Mouse (Mus musculus) forebrain, postnatal 0 days (tissue): Measurements from ENCODE around the gene Pla2g7. TPM values are rescaled to one million over a fixed set of nuclear protein-coding genes. Genes with fewer than 3 reads are reported as not detected.

Experiments used
- ATAC-seq: fragments of 200-750 bp; cut with Nextera tagmentation; 2 replicates; pipeline ENCODE4 v1.8.0; 2017; ENCODE audit warnings: mild to moderate bottlenecking, moderate library complexity
- DNase-seq: peaks from one replicate; pipeline ENCODE4 v3.0.0-alpha.2; 2015
- H3K27ac ChIP-seq: fragments of 300-500 bp; sonication (generic); 2 replicates; pipeline ENCODE4 v1.5.1; 2014; ENCODE audit warnings: low read depth, mild to moderate bottlenecking, antibody characterized with exemption, low read length, moderate library complexity, mixed read lengths
- H3K27me3 ChIP-seq: fragments of 300-500 bp; sonication (generic); 2 replicates; pipeline ENCODE4 v1.6.1; 2014; ENCODE audit warnings: mild to moderate bottlenecking, low read length, mixed read lengths; ENCODE audit not compliant: insufficient read depth
- H3K36me3 ChIP-seq: fragments of 300-500 bp; sonication (generic); 2 replicates; pipeline ENCODE4 v1.6.1; 2014; ENCODE audit warnings: mild to moderate bottlenecking, moderate library complexity; ENCODE audit not compliant: insufficient read depth
- H3K4me1 ChIP-seq: fragments of 300-500 bp; sonication (generic); 2 replicates; pipeline ENCODE4 v1.6.1; 2014; ENCODE audit warnings: antibody characterized with exemption; ENCODE audit not compliant: insufficient read depth
- H3K4me2 ChIP-seq: fragments of 300-500 bp; sonication (generic); 2 replicates; pipeline ENCODE4 v1.6.1; 2014; ENCODE audit warnings: low read depth, mild to moderate bottlenecking, moderate library complexity
- H3K4me3 ChIP-seq: fragments of 300-500 bp; sonication (generic); 2 replicates; pipeline ENCODE4 v1.5.1; 2014; ENCODE audit warnings: low read depth, low read length, mixed read lengths
- H3K9ac ChIP-seq: fragments of 300-500 bp; sonication (generic); 2 replicates; pipeline ENCODE4 v1.6.1; 2014; ENCODE audit warnings: mild to moderate bottlenecking
- H3K9me3 ChIP-seq: fragments of 300-500 bp; sonication (generic); 2 replicates; pipeline ENCODE4 v1.6.1; 2016; ENCODE audit warnings: low read length
- CTCF ChIP-seq: sonication (generic); IDR thresholded peaks from 2 replicates; pipeline ENCODE4 v1.5.1; 2016; ENCODE audit warnings: antibody characterized with exemption, control low read depth, low read depth
- WGBS: fragments of 180-500 bp; shearing (Covaris S2); extraction: QIAGEN DNeasy Blood & Tissue Kit; methylation state at CpG from one replicate; pipeline ENCODE4 v1.1.7; 2014; 5-methylcytosine and 5-hydroxymethylcytosine counted together
- polyA plus RNA-seq: library from polyadenylated mRNA; unstranded; fragments of >200 nt; fragmentation: Nextera tagmentation; extraction: Ambion mirVana; gene quantifications from 2 replicates; pipeline ENCODE4 v1.2.1, GENCODE M21; 2015
- total RNA-seq: library from RNA; depleted of rRNA; stranded (reverse); fragments of >200 nt; gene quantifications from 2 replicates; pipeline ENCODE4 v1.2.3, GENCODE M21; 2014

Pla2g7 gene
- total and polyA plus RNA-seq, 2 experiments from 2014 or later: 26.8 to 76.9 TPM

DNA sequence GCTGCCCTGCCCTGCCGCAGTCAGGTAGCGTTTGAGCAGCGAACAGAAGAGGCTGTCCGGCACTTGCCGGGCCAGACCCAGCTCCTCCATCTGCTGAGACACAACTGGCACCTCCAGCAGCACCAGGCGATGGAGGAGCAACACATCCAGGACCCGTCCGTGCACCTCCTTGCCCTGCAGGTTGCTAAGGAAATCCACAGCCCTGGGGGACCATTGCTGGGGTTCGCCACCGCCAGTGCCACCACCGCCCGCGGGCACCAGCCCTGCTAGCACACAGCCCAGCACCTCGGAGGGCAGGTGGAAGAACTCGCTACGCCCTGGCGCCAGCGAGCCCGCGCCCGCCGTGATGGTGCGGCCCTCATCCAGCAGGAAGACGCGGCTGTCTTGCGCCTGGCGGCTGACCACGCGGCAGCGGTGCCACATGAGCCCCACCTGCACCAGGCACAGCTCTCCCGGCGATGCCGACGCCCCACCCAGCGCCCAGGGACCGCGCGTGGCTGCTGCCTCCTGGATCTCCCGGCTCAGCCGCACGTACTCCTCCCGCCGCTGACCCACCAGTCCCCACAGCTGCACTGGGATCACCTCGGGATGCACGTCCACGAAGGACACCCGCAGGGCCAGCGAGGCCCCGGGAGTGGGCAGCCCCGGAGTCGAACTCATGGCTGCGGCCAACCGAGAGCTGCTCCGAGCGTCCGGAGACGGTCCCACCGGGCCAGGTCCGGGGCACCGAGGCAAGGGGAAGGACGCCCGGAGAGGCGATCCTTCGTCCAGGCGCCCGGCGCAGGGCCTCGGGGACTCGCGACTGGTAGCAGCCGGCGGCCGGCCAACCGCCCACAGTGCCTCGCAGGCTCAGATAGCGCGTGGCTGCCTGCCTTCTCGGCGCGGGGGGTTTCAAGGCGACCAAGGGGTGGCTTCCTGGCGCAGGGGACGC, 61.9 kb downstream of the Pla2g7 start, which contains the start of gene Tdrd6:
Gene Tdrd6 (minus strand): TSS at position 804 of the 931 bp plus-strand sequence.
- no peaks in the 10 kb centered on the region for H3K36me3 ChIP-seq
- 3% methylated on average over 83 of the region's 83 CpGs for WGBS

GRCm38 (mm10) chr17:43630427-43630760, 62.5 kb downstream of the Pla2g7 start:
- Histone ChIP-seq H3K27me3 (peaks cover 7% of the 10 kb centered on the region; the same call in 1 of the 2 replicates), H3K27ac (no peak overlapping the region), H3K9me3 (0 out of 2 replicates have a peak, but pooled peaks cover 11% of the 10 kb centered on the region), H3K4me1 (peaks cover 3% of the 10 kb centered on the region), H3K4me3 (peak overlapping the region; percentile 43), H3K36me3 (no peaks in the 10 kb centered on the region), H3K4me2 (peak overlapping the region; percentile 74), H3K9ac (peak overlapping the region; percentile 40)
- WGBS: 43% methylated on average over 13 of the region's 13 CpGs
- ATAC-seq (0 out of 2 replicates have a peak, but pooled peaks have one; percentile 5), DNase-seq (peak; percentile 8)
- no peak for TF ChIP-seq CTCF

More for the DNA sequence above, 61.9 kb downstream of the Pla2g7 start, which contains the start of gene Tdrd6:
- peak; percentile 17 for DNase-seq
- peak; percentile 57 for ATAC-seq
- Histone ChIP-seq H3K9ac (peak within 1 kb of the TSS; percentile 40), H3K27ac (no peak within 1 kb of the TSS), H3K4me3 (peak within 1 kb of the TSS; percentile 43), H3K9me3 (0 out of 2 replicates have a peak, but pooled peaks cover 11% of the 10 kb centered on the region), H3K4me1 (peaks cover 3% of the 10 kb centered on the region), H3K4me2 (peak within 1 kb of the TSS; percentile 74), H3K27me3 (peaks cover 7% of the 10 kb centered on the region; the same call in 1 of the 2 replicates)
- TF ChIP-seq CTCF: no peak

GRCm38 (mm10) chr17:43637146-43637545, 69.2 kb downstream of the Pla2g7 start:
- Histone ChIP-seq H3K4me2 (no peak overlapping the region), H3K36me3 (peaks cover 8% of the 10 kb centered on the region), H3K9me3 (no peaks in the 10 kb centered on the region), H3K27me3 (no peaks in the 10 kb centered on the region), H3K27ac (no peak overlapping the region), H3K9ac (no peak overlapping the region), H3K4me3 (no peak overlapping the region), H3K4me1 (no peaks in the 10 kb centered on the region)
- DNase-seq: no peak
- ATAC-seq: no peak
- no peak for TF ChIP-seq CTCF
- 96% methylated on average over 4 of the region's 4 CpGs for WGBS

DNA sequence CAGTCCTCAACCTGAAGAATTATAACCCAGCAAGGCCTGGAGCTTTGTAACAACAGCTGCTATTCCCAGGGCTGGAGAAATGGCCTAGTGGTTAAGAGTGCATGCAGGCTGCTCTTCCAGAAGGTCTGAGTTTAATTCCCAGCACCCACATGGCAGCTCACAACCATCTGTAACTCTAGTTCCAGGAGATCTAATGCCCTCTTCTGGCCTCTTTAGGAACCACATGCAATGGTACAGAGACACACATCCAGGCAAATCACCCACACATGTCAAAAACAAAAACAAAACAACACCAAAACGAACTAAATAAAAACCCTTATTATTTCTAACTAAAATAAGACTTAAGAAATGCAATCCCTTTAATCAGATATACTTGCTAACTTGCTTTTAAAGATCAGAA, 72.9 kb downstream of the Pla2g7 start:
- Histone ChIP-seq H3K27me3 (no peaks in the 10 kb centered on the region), H3K4me3 (no peak overlapping the region), H3K36me3 (peaks cover 27% of the 10 kb centered on the region), H3K4me1 (no peaks in the 10 kb centered on the region), H3K9me3 (no peaks in the 10 kb centered on the region), H3K4me2 (no peak overlapping the region), H3K27ac (no peak overlapping the region), H3K9ac (no peak overlapping the region)
- no peak for TF ChIP-seq CTCF
- WGBS: 85% methylated on average over 1 of the region's 1 CpGs
- ATAC-seq (no peak), DNase-seq (no peak)

GRCm38 (mm10) chr17:43643191-43643590, 75.3 kb downstream of the Pla2g7 start:
- 84% methylated on average over 7 of the region's 7 CpGs for WGBS
- H3K36me3 ChIP-seq: peaks cover 38% of the 10 kb centered on the region
- no peak for TF ChIP-seq CTCF
- H3K4me3 ChIP-seq: no peak overlapping the region
- DNase-seq (no peak), ATAC-seq (no peak)
- no peak overlapping the region for H3K27ac ChIP-seq
- H3K4me2 ChIP-seq: no peak overlapping the region
- no peaks in the 10 kb centered on the region for H3K27me3 ChIP-seq
- H3K4me1 ChIP-seq: no peaks in the 10 kb centered on the region
- no peak overlapping the region for H3K9ac ChIP-seq
- no peaks in the 10 kb centered on the region for H3K9me3 ChIP-seq

DNA sequence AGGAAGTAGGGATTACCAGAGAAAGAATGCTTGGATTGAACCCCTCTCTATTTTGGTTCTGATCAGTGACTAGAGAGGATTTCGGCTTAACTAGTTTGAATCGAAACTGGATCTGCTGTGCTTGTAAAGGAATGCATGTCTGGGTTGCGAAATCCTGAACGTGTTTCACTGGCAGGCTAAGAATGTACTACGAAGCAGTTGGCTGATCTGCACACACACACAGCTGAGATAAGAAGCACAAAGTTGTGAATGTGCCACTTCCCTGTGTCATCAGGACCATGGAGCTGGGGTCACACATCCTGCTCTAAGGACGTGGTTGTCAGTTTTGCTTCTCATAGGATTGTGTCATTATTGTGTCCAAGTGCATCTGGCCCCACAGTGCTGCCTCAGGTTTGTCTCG, 76.5 kb downstream of the Pla2g7 start:
- Histone ChIP-seq H3K36me3 (peaks cover 43% of the 10 kb centered on the region), H3K4me2 (no peak overlapping the region), H3K27me3 (no peaks in the 10 kb centered on the region), H3K27ac (no peak overlapping the region), H3K9me3 (no peaks in the 10 kb centered on the region), H3K4me1 (no peaks in the 10 kb centered on the region), H3K9ac (no peak overlapping the region), H3K4me3 (no peak overlapping the region)
- no peak for ATAC-seq
- no peak for TF ChIP-seq CTCF
- WGBS: 85% methylated on average over 7 of the region's 7 CpGs
- no peak for DNase-seq

GRCm38 (mm10) chr17:43645136-43645535, 77.2 kb downstream of the Pla2g7 start:
- Histone ChIP-seq H3K36me3 (peaks cover 50% of the 10 kb centered on the region), H3K4me2 (no peak overlapping the region), H3K4me1 (no peaks in the 10 kb centered on the region), H3K4me3 (no peak overlapping the region), H3K9ac (no peak overlapping the region), H3K9me3 (no peaks in the 10 kb centered on the region), H3K27me3 (no peaks in the 10 kb centered on the region), H3K27ac (no peak overlapping the region)
- no peak for TF ChIP-seq CTCF
- DNase-seq (no peak), ATAC-seq (no peak)
- WGBS: 96% methylated on average over 3 of the region's 3 CpGs
